14 mouse cellular contexts compared by ENCODE assay signal in genomic region chr1:187826869-187827268, GRCm38 (mm10).
"Had no signal": no experiment of that assay in that cellular context is flagged by ENCODE, and none has a peak within 500 bp of the region (broad histone marks: within the 10 kb centered on the region; RNA-seq: fewer than 3 reads in every experiment).

No protein-coding gene starts in this region.

- H3K27ac ChIP-seq: hindbrain, embryonic 15.5 days; left cerebral cortex, adult 2 months; limb, embryonic 10.5 days; liver, embryonic 12.5 days; macrophage; midbrain, embryonic 15.5 days; neural tube, embryonic 12.5 days; stomach, postnatal 0 days had no signal

- H3K9ac ChIP-seq: hindbrain, embryonic 15.5 days; liver, embryonic 12.5 days; midbrain, embryonic 15.5 days; neural tube, embryonic 12.5 days had no signal

- H3K27me3 ChIP-seq: hindbrain, embryonic 15.5 days; liver, embryonic 12.5 days; megakaryocyte, embryonic 14.5 days; midbrain, embryonic 15.5 days; neural tube, embryonic 12.5 days had no signal

- DNase-seq: kidney, postnatal 25 days; lung, postnatal 14 days; right cerebral cortex, adult 18-20 months; right cerebral cortex, postnatal 25 days had no signal

- H3K4me3 ChIP-seq: hindbrain, embryonic 15.5 days; left cerebral cortex, adult 2 months; limb, embryonic 10.5 days; liver, embryonic 12.5 days; megakaryocyte, embryonic 14.5 days; midbrain, embryonic 15.5 days; neural tube, embryonic 12.5 days had no signal

- H3K36me3 ChIP-seq: hindbrain, embryonic 15.5 days; limb, embryonic 10.5 days; liver, embryonic 12.5 days; midbrain, embryonic 15.5 days; neural tube, embryonic 12.5 days had no signal

- H3K4me1 ChIP-seq: hindbrain, embryonic 15.5 days; liver, embryonic 12.5 days; megakaryocyte, embryonic 14.5 days; midbrain, embryonic 15.5 days; neural tube, embryonic 12.5 days had no signal

- H3K9me3 ChIP-seq: hindbrain, embryonic 15.5 days; limb, embryonic 10.5 days; liver, embryonic 12.5 days; midbrain, embryonic 15.5 days; neural tube, embryonic 12.5 days had no signal

- H3K4me2 ChIP-seq: hindbrain, embryonic 15.5 days; liver, embryonic 12.5 days; midbrain, embryonic 11.5 days; midbrain, embryonic 15.5 days; neural tube, embryonic 12.5 days had no signal

- ATAC-seq: liver, embryonic 12.5 days; midbrain, embryonic 15.5 days had no signal
